Mouse (Mus musculus) testis, adult 2 months (tissue): ENCODE measurements around the gene Bco1.
A peak's percentile ranks its signal among the peaks of the same experiment; 100 is the strongest.

Source experiments
- CTCF ChIP-seq: fragments of 200-500 bp; IDR thresholded peaks from 2 replicates; pipeline ENCODE4 v1.5.1; 2012; ENCODE audit warnings: low read depth, mild to moderate bottlenecking, inconsistent platforms, low read length, moderate library complexity; ENCODE audit not compliant: control insufficient read depth, insufficient read depth, insufficient replicate concordance
- POLR2A ChIP-seq: fragments of 200-500 bp; IDR thresholded peaks from 2 replicates; pipeline ENCODE4 v1.6.1; 2012; ENCODE audit warnings: low read depth, mild to moderate bottlenecking, inconsistent platforms, low read length, moderate library complexity; ENCODE audit not compliant: control insufficient read depth

GRCm38 (mm10) chr8:117107533-117107932 is 11.9 kb downstream of the Bco1 start:
- peak; percentile 95; the same call in 1 of the 2 replicates for TF ChIP-seq CTCF
- no peak for TF ChIP-seq POLR2A
